Mouse (Mus musculus): ENCODE data around the gene Agmat. TPM values are rescaled to one million over a fixed set of nuclear protein-coding genes. Genes with fewer than 3 reads are reported as not detected.

Agmat gene
- polyA plus RNA-seq, 1 experiment from 2014 or later = 1.4 TPM

GRCm38 (mm10) chr4:141796356-141796755 is 49.9 kb downstream of the Agmat start:
- ATAC-seq (ENCODE audit: insufficient number of reproducible peaks, insufficient read depth, low FRiP score, low read depth) = no peak
- H3K9me3 ChIP-seq (ENCODE audit: control insufficient read depth, low read length) = no peaks in the 10 kb centered on the region
- H3K4me1 ChIP-seq (ENCODE audit: control insufficient read depth in 2 of 2, insufficient read depth in 2 of 2, low read length in 2 of 2) = peaks cover 2 to 7% of the 10 kb centered on the region in 2 experiments; a peak in 1 of 4 replicates
- no peak overlapping the region for H3K4me3 ChIP-seq (ENCODE audit: control insufficient read depth in 1 of 2, insufficient read depth in 1 of 2, low read depth in 1 of 2, low read length in 2 of 2)
- H3K27me3 ChIP-seq (ENCODE audit: control insufficient read depth, insufficient read depth, low read length) = no peaks in the 10 kb centered on the region
- no peak overlapping the region for H3K9ac ChIP-seq (ENCODE audit: low read length)
- H3K4me2 ChIP-seq (ENCODE audit: low read length) = no peak overlapping the region
- WGBS = 87% methylated on average over 7 of the region's 7 CpGs
- H3K27ac ChIP-seq (replicated peaks in 1 of 2; ENCODE audit: control insufficient read depth in 1 of 2, insufficient read depth in 1 of 2, low read depth in 2 of 2, low read length in 2 of 2) = no peak overlapping the region
- peaks cover 15% of the 10 kb centered on the region for H3K36me3 ChIP-seq (ENCODE audit: control insufficient read depth, insufficient read depth, low read length)

- Histone ChIP-seq H3K4me3 (ENCODE audit: control insufficient read depth in 1 of 2, insufficient read depth in 1 of 2, low read depth in 1 of 2, low read length in 2 of 2) (no peak overlapping the region), H3K9ac (ENCODE audit: low read length) (no peak overlapping the region), H3K27me3 (ENCODE audit: control insufficient read depth, insufficient read depth, low read length) (no peaks in the 10 kb centered on the region), H3K4me1 (ENCODE audit: control insufficient read depth in 2 of 2, insufficient read depth in 2 of 2, low read length in 2 of 2) (peaks cover 2 to 7% of the 10 kb centered on the region in 2 experiments; a peak in 1 of 4 replicates), H3K36me3 (ENCODE audit: control insufficient read depth, insufficient read depth, low read length) (peaks cover 15% of the 10 kb centered on the region), H3K4me2 (ENCODE audit: low read length) (no peak overlapping the region), H3K27ac (replicated peaks in 1 of 2; ENCODE audit: control insufficient read depth in 1 of 2, insufficient read depth in 1 of 2, low read depth in 2 of 2, low read length in 2 of 2) (no peak overlapping the region), H3K9me3 (ENCODE audit: control insufficient read depth, low read length) (no peaks in the 10 kb centered on the region)
- WGBS = 82% methylated on average over 4 of the region's 4 CpGs
- no peak for ATAC-seq (ENCODE audit: insufficient number of reproducible peaks, insufficient read depth, low FRiP score, low read depth)
Observed at GRCm38 (mm10) chr4:141796954-141797353, 50.5 kb downstream of the Agmat start.

DNA sequence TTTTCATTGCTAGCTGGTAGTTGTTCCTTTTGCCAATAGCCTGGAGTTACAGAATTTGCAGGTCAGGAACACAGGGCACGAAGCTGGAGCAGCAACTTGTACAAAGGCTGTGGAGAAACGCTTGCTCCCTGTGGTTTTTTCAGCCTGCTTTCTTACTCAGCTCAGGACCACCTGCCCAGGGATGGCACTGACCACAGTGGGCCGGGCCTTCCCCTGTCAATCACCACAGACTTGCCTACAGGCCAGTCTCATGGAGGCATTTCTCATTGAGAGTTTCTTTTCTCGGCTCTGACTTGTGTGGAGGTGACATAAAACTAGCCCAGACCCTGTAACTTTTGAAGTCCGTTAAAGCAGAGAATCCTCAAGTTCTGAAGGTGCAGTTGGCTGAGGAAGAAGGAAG is 51.1 kb downstream of the Agmat start:
- Histone ChIP-seq H3K27me3 (ENCODE audit: control insufficient read depth, insufficient read depth, low read length) (no peaks in the 10 kb centered on the region), H3K4me2 (ENCODE audit: low read length) (no peak overlapping the region), H3K9me3 (ENCODE audit: control insufficient read depth, low read length) (no peaks in the 10 kb centered on the region), H3K9ac (ENCODE audit: low read length) (no peak overlapping the region), H3K27ac (replicated peaks in 1 of 2; ENCODE audit: control insufficient read depth in 1 of 2, insufficient read depth in 1 of 2, low read depth in 2 of 2, low read length in 2 of 2) (no peak overlapping the region), H3K36me3 (ENCODE audit: control insufficient read depth, insufficient read depth, low read length) (peaks cover 15% of the 10 kb centered on the region), H3K4me3 (ENCODE audit: control insufficient read depth in 1 of 2, insufficient read depth in 1 of 2, low read depth in 1 of 2, low read length in 2 of 2) (no peak overlapping the region), H3K4me1 (ENCODE audit: control insufficient read depth in 2 of 2, insufficient read depth in 2 of 2, low read length in 2 of 2) (peaks cover 2 to 7% of the 10 kb centered on the region in 2 experiments; a peak in 1 of 4 replicates)
- no peak for ATAC-seq (ENCODE audit: insufficient number of reproducible peaks, insufficient read depth, low FRiP score, low read depth)
- 82% methylated on average over 5 of the region's 5 CpGs for WGBS

DNA sequence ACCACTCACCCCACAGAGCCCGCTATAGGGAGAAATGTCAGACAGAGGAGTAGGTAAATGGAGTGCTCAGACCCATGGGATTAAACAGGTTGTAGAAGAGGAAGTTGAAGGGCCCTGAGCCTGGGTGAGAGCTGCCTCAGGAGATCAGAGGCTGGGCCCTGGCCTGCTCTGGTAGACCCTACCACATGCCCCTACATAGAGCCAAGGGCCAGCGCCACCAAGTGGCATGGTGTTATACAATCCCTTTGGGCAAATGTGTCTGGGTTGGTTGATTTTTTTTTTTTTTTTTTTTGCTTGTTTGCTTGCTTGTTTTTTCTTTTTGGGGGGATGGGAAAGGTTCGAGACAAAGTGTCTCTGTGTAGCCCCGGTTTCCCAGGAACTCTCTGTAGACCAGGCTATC is 57.6 kb downstream of the Agmat start:
- 79% methylated on average over 4 of the region's 4 CpGs for WGBS
- H3K9me3 ChIP-seq (ENCODE audit: control insufficient read depth, low read length) = no peaks in the 10 kb centered on the region
- no peaks in the 10 kb centered on the region for H3K4me1 ChIP-seq (ENCODE audit: control insufficient read depth in 2 of 2, insufficient read depth in 2 of 2, low read length in 2 of 2)
- peaks cover 59% of the 10 kb centered on the region for H3K36me3 ChIP-seq (ENCODE audit: control insufficient read depth, insufficient read depth, low read length)
- H3K27ac ChIP-seq (replicated peaks in 1 of 2; ENCODE audit: control insufficient read depth in 1 of 2, insufficient read depth in 1 of 2, low read depth in 2 of 2, low read length in 2 of 2) = no peak overlapping the region
- no peak overlapping the region for H3K9ac ChIP-seq (ENCODE audit: low read length)
- no peak overlapping the region for H3K4me3 ChIP-seq (ENCODE audit: control insufficient read depth in 1 of 2, insufficient read depth in 1 of 2, low read depth in 1 of 2, low read length in 2 of 2)
- no peak for ATAC-seq (ENCODE audit: insufficient number of reproducible peaks, insufficient read depth, low FRiP score, low read depth)
- H3K4me2 ChIP-seq (ENCODE audit: low read length) = no peak overlapping the region
- H3K27me3 ChIP-seq (ENCODE audit: control insufficient read depth, insufficient read depth, low read length) = no peaks in the 10 kb centered on the region

DNA sequence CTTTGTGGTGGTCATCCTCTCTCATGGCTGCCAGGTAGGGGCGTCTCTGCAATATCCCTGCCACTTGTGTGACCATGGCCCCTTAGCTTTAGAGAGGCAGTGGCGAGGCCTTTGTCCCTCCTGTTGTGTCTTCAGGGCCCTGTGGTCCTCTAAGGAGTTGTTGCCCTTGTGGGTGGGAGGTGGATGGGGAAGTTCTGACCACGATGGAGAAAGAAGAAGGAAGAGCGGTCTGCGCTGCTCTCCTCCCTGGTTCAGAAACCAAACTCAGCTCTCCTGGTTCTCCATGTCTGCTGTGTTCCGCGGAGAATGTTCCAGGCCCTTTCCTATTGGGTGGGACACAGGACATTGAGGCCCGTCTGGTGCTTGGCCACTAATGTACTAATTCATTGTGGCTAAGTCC is 59.4 kb downstream of the Agmat start:
- Histone ChIP-seq H3K9me3 (ENCODE audit: control insufficient read depth, low read length) (no peaks in the 10 kb centered on the region), H3K27me3 (ENCODE audit: control insufficient read depth, insufficient read depth, low read length) (no peaks in the 10 kb centered on the region), H3K4me2 (ENCODE audit: low read length) (no peak overlapping the region), H3K9ac (ENCODE audit: low read length) (no peak overlapping the region), H3K4me3 (ENCODE audit: control insufficient read depth in 1 of 2, insufficient read depth in 1 of 2, low read depth in 1 of 2, low read length in 2 of 2) (no peak overlapping the region), H3K27ac (replicated peaks in 1 of 2; ENCODE audit: control insufficient read depth in 1 of 2, insufficient read depth in 1 of 2, low read depth in 2 of 2, low read length in 2 of 2) (no peak overlapping the region), H3K36me3 (ENCODE audit: control insufficient read depth, insufficient read depth, low read length) (peaks cover 77% of the 10 kb centered on the region), H3K4me1 (ENCODE audit: control insufficient read depth in 2 of 2, insufficient read depth in 2 of 2, low read length in 2 of 2) (no peaks in the 10 kb centered on the region)
- WGBS = 93% methylated on average over 8 of the region's 8 CpGs
- ATAC-seq (ENCODE audit: insufficient number of reproducible peaks, insufficient read depth, low FRiP score, low read depth) = no peak

Other genes with a start within 250 kb of the Agmat start
- 9.6 and 10.7 TPM in 2 replicates for gene Spen, start 208.1 kb upstream of the Agmat start, polyA plus RNA-seq (2014; fragmentation: Nextera tagmentation; extraction: Ambion mirVana)
- 45.2 and 45.7 TPM in 2 replicates for gene Fblim1, start 140.6 kb upstream of the Agmat start, polyA plus RNA-seq (2014; fragmentation: Nextera tagmentation; extraction: Ambion mirVana)
- gene Tmem82, start 128.0 kb upstream of the Agmat start, polyA plus RNA-seq (2014; fragmentation: Nextera tagmentation; extraction: Ambion mirVana) = 0.19 and 0.43 TPM in 2 replicates
- gene Slc25a34, start 122.9 kb upstream of the Agmat start, polyA plus RNA-seq (2014; fragmentation: Nextera tagmentation; extraction: Ambion mirVana) = 0.09 and 0.19 TPM in 2 replicates
- 6.6 and 7.8 TPM in 2 replicates for gene Plekhm2, start 81.8 kb upstream of the Agmat start, polyA plus RNA-seq (2014; fragmentation: Nextera tagmentation; extraction: Ambion mirVana)
- gene Rsc1a1, start 61.1 kb upstream of the Agmat start, polyA plus RNA-seq (2014; fragmentation: Nextera tagmentation; extraction: Ambion mirVana) = 0.72 and 2.1 TPM in 2 replicates
- gene Ddi2, start 23.3 kb upstream of the Agmat start, polyA plus RNA-seq (2014; fragmentation: Nextera tagmentation; extraction: Ambion mirVana) = 12.0 and 12.1 TPM in 2 replicates
- 3.6 and 4.4 TPM in 2 replicates for gene Dnajc16, start 44.3 kb downstream of the Agmat start, polyA plus RNA-seq (2014; fragmentation: Nextera tagmentation; extraction: Ambion mirVana)
- gene Casp9, start 46.9 kb downstream of the Agmat start, polyA plus RNA-seq (2014; fragmentation: Nextera tagmentation; extraction: Ambion mirVana) = 15.2 and 15.4 TPM in 2 replicates
- gene Cela2a, start 79.5 kb downstream of the Agmat start, polyA plus RNA-seq (2014; fragmentation: Nextera tagmentation; extraction: Ambion mirVana) = not detected in 2 replicates
- gene Ctrc, start 99.7 kb downstream of the Agmat start, polyA plus RNA-seq (2014; fragmentation: Nextera tagmentation; extraction: Ambion mirVana) = not detected in 2 replicates
- 33.2 and 43.6 TPM in 2 replicates for gene Efhd2, start 128.2 kb downstream of the Agmat start, polyA plus RNA-seq (2014; fragmentation: Nextera tagmentation; extraction: Ambion mirVana)